Mouse (Mus musculus) kidney, adult 2 months (tissue): Measurements from ENCODE around the gene Zfp809. TPM values are rescaled to one million over a fixed set of nuclear protein-coding genes. Genes with fewer than 3 reads are reported as not detected.
A peak's percentile ranks its signal among the peaks of the same experiment; 100 is the strongest.
"Not testable (repeated sequence)": the region's sequence is repeated elsewhere in the genome, so short reads cannot be mapped to it uniquely, and the experiment has no call there.

Experiments used
- DNase-seq: peaks from one replicate; pipeline ENCODE4 v3.0.0; 2021
- H3K27ac ChIP-seq: fragments of 200-500 bp; 2 replicates; pipeline ENCODE4 v1.5.1; 2012; ENCODE audit warnings: low read depth, low read length, control low read depth, inconsistent platforms; ENCODE audit not compliant: insufficient read depth
- H3K27me3 ChIP-seq: fragments of 200-500 bp; replicated peaks from 2 replicates; pipeline ENCODE4 v1.6.1; 2012; ENCODE audit warnings: mild to moderate bottlenecking, moderate library complexity, low read length, inconsistent platforms; ENCODE audit not compliant: control insufficient read depth, insufficient read depth
- H3K36me3 ChIP-seq: fragments of 200-500 bp; 2 replicates; pipeline ENCODE4 v1.6.1; 2012; ENCODE audit warnings: mild to moderate bottlenecking, moderate library complexity, low read length, inconsistent platforms; ENCODE audit not compliant: control insufficient read depth, insufficient read depth
- H3K4me1 ChIP-seq: fragments of 200-500 bp; 2 replicates; pipeline ENCODE4 v1.6.1; 2011; ENCODE audit warnings: low read length; ENCODE audit not compliant: control insufficient read depth, insufficient read depth
- H3K4me3 ChIP-seq: fragments of 200-500 bp; 2 replicates; pipeline ENCODE4 v1.5.1; 2011; ENCODE audit warnings: mild to moderate bottlenecking, low read depth, low read length, control low read depth; ENCODE audit not compliant: insufficient read depth
- CTCF ChIP-seq: fragments of 200-500 bp; conservative IDR thresholded peaks from 2 replicates; pipeline ENCODE4 v1.5.1; 2011; ENCODE audit warnings: low read depth, mild to moderate bottlenecking, control low read depth, low read length, moderate library complexity, mixed read lengths; ENCODE audit not compliant: insufficient read depth, insufficient read length
- POLR2A ChIP-seq: fragments of 200-500 bp; IDR thresholded peaks from one replicate; pipeline ENCODE4 v1.6.1; 2011; ENCODE audit warnings: low read depth, low read length, control low read depth
- WGBS: fragments of 180-500 bp; shearing (Covaris S2); methylation state at CpG from one replicate; pipeline ENCODE4 v1.1.7; 2018; 5-methylcytosine and 5-hydroxymethylcytosine counted together
- polyA plus RNA-seq: library from polyadenylated mRNA; depleted of rRNA; stranded (reverse); fragments of >200 nt; gene quantifications from 2 replicates; pipeline ENCODE4 v1.2.3, GENCODE M21; 2012

Zfp809 gene
- polyA plus RNA-seq, 1 experiment: 17.7 TPM

GRCm38 (mm10) chr9:22224066-22224465, 1.4 kb upstream of the Zfp809 start:
- peak; percentile 66 for DNase-seq
- Histone ChIP-seq H3K27me3 (no peaks in the 10 kb centered on the region), H3K27ac (no peak overlapping the region), H3K4me3 (no peak overlapping the region), H3K36me3 (no peaks in the 10 kb centered on the region), H3K4me1 (peaks cover 5% of the 10 kb centered on the region)
- 76% methylated on average over 4 of the region's 4 CpGs for WGBS
- no peak for TF ChIP-seq CTCF
- no peak for TF ChIP-seq POLR2A

GRCm38 (mm10) chr9:22224536-22225503, 694 bp upstream of the Zfp809 start:
- peak; percentile 31 for DNase-seq
- H3K27me3 ChIP-seq: no peaks in the 10 kb centered on the region
- WGBS: 23% methylated on average over 17 of the region's 17 CpGs
- peaks cover 5% of the 10 kb centered on the region for H3K4me1 ChIP-seq
- H3K36me3 ChIP-seq: no peaks in the 10 kb centered on the region
- peak overlapping the region; percentile 75 for H3K4me3 ChIP-seq
- TF ChIP-seq POLR2A (no peak), CTCF (no peak)
- H3K27ac ChIP-seq: peak overlapping the region; percentile 54; the same call in 1 of the 2 replicates

- 61% methylated on average over 7 of the region's 7 CpGs for WGBS
- not testable (repeated sequence) for H3K27me3 ChIP-seq, H3K4me1 ChIP-seq, H3K36me3 ChIP-seq, DNase-seq
- Histone ChIP-seq H3K27ac (peak overlapping the region; percentile 81; the same call in 1 of the 2 replicates), H3K4me3 (peak overlapping the region; percentile 75)
Measured at GRCm38 (mm10) chr9:22226389-22226673, 817 bp downstream of the Zfp809 start.

GRCm38 (mm10) chr9:22226846-22227245, 1.3 kb downstream of the Zfp809 start:
- H3K27ac ChIP-seq: peak overlapping the region; percentile 70
- peak; percentile 72 for DNase-seq
- TF ChIP-seq CTCF (no peak), POLR2A (no peak)
- WGBS: 56% methylated on average over 15 of the region's 15 CpGs
- H3K27me3 ChIP-seq: no peaks in the 10 kb centered on the region
- peaks cover 4% of the 10 kb centered on the region for H3K4me1 ChIP-seq
- no peaks in the 10 kb centered on the region for H3K36me3 ChIP-seq
- peak overlapping the region; percentile 26; the same call in 1 of the 2 replicates for H3K4me3 ChIP-seq

GRCm38 (mm10) chr9:22229386-22230026, 4.0 kb downstream of the Zfp809 start:
- TF ChIP-seq CTCF: no peak
- no peak for TF ChIP-seq POLR2A
- DNase-seq: no peak
- H3K4me1 ChIP-seq: peaks cover 2% of the 10 kb centered on the region; the same call in 1 of the 2 replicates
- no peak overlapping the region for H3K27ac ChIP-seq
- no peaks in the 10 kb centered on the region for H3K27me3 ChIP-seq
- WGBS: 75% methylated on average over 7 of the region's 7 CpGs
- H3K36me3 ChIP-seq: no peaks in the 10 kb centered on the region
- H3K4me3 ChIP-seq: no peak overlapping the region

- Histone ChIP-seq H3K4me1 (peaks cover 2% of the 10 kb centered on the region; the same call in 1 of the 2 replicates), H3K27me3 (no peaks in the 10 kb centered on the region), H3K36me3 (no peaks in the 10 kb centered on the region), H3K27ac (no peak overlapping the region), H3K4me3 (no peak overlapping the region)
- TF ChIP-seq CTCF: no peak
- no peak for TF ChIP-seq POLR2A
- 89% methylated on average over 3 of the region's 3 CpGs for WGBS
- DNase-seq: no peak
Measured at GRCm38 (mm10) chr9:22230061-22230460, 4.5 kb downstream of the Zfp809 start.

GRCm38 (mm10) chr9:22230556-22230955, 5.0 kb downstream of the Zfp809 start:
- no peaks in the 10 kb centered on the region for H3K36me3 ChIP-seq
- DNase-seq: no peak
- peaks cover 2% of the 10 kb centered on the region; the same call in 1 of the 2 replicates for H3K4me1 ChIP-seq
- no peak overlapping the region for H3K4me3 ChIP-seq
- TF ChIP-seq POLR2A (no peak), CTCF (no peak)
- no peak overlapping the region for H3K27ac ChIP-seq
- H3K27me3 ChIP-seq: no peaks in the 10 kb centered on the region
